Mouse (Mus musculus) cerebellum, postnatal 10 days (tissue): ENCODE data around the gene Tspan4.

Experiments
- DNase-seq, 2 experiments: peaks; one replicate each; pipeline ENCODE4 v3.0.0; 2021; ENCODE audit warnings: mixed read lengths in 2 of 2

The Tspan4 gene

DNA sequence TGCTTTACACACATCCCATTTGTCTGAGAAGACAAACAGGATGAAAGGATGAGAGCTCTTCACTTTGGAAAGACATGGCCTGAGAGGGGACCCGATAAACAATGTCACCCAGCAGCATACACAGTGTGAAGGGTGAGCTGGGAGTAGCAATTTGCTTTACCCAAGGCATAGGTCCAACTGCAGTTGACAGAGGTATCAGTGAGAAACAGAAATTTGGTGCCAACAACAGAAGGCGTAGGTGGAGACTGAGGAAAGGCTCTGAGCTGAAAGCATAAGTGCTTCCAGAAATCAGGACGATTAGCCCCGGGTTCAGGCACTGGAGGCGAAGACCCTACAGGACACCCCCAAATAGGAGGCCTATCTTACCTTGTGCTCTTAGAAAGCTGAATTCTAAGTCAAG is 35.2 kb downstream of the Tspan4 start:
- DNase-seq: peak; percentile 56 to 63

DNA sequence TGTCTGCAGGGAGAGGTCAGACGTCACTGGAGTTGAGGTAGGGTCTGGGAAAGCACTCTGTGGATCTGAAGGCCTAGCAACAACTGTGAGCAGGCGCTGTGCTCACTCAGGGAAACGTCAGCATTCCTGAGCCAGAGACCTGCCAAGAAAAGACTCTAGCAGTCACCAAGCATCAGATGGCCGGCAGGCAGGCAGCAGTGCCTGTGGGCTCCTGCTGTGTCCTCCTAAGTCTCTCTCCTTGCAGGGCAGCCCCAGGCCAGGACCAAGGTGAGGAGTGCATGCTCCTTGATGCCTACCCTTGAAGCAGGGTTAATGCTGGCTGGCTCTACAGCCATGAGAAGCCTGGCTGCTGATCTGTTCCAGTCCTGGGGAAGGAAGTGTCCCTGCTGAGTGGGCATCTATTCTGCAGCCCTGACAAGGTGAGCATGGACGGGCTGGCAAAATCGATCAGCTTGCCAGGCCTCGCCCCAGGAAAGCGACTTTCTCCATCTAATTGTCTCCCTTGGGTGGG is 35.7 kb downstream of the Tspan4 start:
- DNase-seq: peak; percentile 65 to 74

DNA sequence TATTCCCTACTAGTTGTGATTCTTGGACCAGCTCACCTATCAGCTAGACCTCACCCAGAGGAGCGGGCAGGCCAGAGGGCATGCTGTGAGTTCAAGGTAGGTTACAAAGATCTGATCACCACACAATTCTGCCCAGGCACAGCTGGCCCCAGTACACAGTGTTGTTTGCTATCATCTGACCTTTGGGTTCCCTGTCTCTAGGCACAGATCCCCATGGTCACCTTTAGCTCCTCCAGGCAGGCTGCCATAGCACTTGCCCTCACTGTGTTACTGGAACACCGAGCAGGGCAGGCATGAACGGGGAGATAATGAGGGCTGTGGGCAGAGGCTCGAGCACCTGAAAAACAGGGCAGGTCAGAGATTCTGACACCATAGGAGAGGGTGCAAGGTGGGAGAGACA is 42.6 kb downstream of the Tspan4 start:
- DNase-seq: peak in 1 of 2 experiments; percentile 8

DNA sequence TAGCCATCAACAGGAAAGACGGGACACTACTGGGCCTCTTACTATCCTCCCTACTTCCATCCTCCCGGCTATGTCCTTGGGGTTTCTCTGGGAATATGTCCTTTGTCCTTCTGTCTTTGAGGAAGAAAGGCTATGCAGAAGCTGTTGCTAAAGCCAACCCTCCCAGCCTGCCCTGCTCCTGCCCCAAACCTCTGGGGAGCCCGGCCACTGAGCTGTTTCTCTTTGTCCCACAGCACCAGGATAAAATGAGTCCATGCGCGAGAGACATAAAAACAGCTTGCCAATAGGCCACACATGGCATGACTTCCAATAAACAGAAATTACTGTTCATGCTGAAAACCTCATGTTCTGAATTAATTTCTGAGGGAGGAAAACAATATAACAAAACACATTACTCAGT is 43.3 kb downstream of the Tspan4 start:
- peak in 1 of 2 experiments; percentile 43 for DNase-seq

DNA sequence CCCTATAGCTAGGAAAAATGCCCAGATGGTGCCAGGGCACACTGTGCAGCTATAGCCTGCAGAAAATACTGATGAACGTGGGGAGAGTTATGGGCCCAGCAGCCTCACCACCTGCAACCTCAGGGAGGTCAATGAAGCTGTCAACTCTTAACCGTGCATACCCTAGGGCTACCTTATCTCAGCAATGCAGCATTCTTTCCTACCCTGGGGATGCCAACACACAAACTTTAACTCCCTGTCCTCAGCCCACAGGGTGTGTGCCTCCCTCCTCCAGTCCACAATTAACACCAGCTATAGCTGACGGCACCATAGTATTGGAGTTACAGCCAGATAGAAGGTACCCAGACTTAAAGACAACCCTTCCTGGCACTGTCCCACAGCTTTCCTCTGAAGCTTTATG is 43.9 kb downstream of the Tspan4 start:
- no peak for DNase-seq

DNA sequence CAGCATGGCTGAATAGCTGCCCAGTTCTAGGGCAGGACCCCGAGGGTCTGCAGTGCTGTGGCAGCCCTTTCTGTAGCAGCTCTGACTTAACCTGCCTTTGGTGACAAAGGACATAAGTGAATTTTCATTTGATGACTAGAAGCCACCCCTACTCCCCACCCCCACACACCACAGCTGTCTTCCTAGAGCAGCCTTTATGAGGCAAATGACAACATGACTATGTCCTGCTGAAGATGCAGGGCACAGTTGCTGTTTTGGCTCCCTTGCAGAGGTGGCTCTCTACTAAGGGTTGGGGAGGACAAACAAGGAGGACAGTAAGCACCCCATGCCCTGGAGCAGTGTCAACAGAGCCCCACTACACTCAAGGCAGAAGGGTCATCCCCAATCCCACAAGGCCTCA is 44.8 kb downstream of the Tspan4 start:
- no peak for DNase-seq

DNA sequence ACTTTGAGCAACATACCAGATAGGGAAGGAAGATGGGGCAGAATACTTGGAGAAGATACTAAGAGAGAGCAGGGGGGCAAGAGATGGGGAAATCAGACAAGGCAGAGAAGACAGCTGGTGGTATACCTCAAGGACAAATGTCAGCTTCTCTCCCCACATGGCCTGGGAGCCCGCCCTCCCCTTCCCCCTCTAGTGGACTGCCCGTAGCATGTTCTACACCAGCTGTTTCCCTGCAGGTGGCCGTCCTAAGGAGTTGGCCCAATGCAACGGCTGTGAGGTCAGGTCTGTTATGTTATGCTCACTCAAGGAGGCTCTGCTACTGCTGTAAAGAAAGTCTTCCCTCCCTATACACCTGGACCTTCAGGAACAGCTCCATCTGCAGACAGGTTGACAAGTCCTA is 48.0 kb downstream of the Tspan4 start:
- peak; percentile 73 to 83 for DNase-seq

DNA sequence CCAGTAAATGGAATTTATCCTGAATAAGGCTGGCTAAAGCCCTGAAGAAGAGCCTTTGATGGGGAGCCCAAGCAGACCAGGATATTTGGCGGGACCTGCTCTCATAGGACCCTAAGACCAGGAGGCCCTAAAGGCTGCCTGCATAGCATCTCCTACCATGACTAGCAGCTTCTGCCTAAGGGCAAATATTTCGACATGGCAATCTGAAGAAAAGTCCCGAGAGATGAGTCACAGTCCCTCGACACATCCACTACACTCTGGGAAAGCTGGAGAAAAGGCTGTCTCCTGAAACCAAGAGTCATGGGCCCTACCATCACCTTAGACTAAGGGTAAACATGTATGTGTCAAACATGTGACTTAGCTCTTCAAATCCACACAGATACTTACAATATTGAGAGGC is 49.2 kb downstream of the Tspan4 start:
- no peak for DNase-seq

DNA sequence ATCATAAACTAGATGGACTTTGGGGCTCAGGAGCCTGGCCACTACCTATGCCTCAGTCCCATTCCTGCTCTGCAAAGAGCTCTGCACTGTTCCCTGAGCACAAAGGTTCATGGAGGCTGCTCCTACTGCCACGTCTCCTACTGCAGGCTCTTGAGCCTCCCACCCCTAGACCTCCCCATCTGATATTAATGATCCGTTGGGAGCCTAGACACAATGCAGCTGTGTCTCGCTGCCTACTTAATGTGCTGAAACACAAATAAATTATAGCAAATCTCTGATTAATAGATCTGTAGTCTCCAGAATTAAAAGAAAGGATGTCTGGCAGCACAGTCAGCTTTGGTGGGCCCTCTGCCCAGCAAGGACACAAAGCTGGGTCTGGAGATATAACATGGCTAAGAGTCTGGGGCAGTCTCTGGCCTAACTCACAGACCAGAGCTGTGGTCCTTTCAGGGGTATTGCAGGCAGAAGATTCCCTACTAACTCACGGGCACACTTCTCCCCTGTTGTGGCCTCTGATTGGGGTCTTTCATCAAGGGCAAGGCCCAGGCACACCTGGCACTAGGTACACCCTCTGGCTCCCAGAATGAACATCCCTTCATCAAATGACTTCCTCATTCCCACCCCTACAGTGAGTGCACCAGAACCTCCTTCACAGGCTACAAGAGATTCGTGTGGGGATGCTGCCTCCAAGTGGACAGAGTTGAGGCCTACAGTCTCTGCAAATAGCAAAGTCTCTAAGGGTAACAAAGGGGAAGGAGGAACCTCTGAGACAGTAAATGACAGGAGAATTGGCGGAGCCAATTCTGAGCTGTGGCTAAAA is 49.9 kb downstream of the Tspan4 start:
- DNase-seq: peak; percentile 91 to 92

DNA sequence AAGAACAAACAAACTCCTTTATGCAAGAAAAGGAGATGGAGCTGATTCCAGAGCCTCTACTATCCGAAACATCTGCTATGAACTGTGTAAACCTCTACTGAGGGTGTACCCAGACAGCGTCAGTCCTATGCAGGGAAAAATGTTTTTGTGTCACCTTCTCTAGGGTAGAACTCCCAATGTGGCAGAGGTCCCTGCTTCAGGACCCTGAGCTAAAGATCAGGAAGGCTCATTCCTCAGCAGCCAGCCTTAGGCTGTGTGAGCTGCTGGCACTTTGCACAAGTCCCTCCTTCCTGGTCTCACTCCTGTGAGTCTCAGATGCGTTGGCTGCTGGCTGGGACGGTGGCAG is 50.5 kb downstream of the Tspan4 start:
- DNase-seq: no peak

DNA sequence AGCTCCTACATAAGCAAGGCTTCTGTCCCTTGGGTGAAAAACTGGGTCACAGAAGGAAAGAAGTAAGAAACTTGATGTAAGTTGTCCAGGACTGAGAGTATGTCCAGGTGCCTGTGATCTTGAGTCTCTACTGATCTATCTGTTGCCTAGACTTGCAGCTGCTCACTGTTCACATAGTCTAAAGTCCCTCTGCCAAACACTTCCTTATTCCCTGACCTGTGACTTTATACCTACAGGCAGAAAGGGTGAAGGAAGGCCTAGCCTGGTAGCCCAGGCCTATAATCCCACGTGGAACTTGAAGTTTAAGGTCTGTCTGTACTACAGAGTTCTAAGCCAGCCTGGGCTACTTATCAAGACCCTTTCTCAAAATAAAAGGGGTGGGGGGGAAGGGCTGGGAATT is 60.5 kb downstream of the Tspan4 start:
- no peak for DNase-seq

DNA sequence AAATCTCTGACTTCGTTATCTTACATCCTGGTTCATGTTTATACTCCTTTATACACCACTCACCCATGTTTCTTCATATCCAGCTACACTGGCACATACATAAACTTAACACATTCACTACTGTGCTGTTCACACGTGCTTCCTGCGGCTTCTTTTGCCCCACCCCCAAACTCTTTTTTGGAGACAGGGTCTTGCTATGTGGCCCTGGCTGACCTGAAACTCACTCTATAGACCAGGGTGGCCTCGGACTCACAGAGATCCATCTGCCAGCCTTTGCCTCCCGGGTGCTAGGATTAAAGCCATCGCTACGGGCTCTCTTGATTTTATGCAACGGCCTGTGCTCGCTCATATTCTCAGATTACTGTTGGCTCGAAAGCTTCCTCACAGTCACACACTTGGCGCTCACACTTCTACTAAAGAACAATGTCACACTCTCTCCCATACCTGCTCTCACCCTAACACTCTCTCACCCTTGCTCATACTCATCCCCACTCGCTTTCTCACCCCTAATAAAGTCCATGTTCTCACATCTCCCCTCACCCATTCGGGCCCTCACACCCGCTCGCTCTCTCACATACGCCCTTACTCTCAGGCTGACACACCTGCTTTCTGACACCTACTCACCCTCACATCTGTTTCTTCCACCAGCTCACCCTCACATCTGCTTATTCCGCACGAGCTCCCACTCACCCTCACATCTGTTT is 64.0 kb downstream of the Tspan4 start:
- peak in 1 of 2 experiments; percentile 30 for DNase-seq

DNA sequence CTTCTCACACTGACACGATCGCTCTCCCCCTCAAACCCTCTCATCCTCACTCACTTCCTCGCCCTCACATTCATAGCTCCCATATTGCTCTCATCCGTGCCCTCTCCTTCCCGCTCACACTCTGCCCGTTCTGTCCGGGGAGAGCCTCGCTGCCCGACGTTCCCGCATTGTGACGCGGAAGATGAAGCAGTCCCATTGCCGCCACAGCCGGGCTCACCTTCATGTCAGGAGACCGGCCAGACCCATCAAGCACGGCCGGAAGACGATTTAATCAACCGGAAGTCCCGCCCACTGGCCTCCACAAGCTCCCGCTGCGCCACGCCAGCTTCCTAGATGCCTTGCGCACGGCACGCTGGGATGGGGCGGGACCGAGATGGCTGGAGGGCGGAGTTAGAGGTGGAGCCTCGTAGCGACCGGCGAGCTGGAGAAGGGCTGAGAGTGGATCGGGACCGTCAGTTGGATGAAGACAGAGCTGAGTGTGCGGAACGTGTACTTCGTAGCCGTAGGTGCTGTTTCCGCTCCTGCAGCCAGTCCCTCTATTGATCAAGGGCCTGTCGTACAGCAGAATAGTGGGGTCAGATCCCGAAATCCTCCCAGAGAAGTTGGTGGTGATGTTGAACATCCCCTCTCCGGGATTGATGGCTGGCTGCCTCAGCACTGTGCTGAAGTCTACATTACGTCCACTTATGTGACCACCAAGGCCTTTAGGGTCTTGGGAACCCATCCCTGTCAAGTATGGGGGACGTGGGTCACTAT is 64.7 kb downstream of the Tspan4 start, which contains the start of gene Chid1:
Chid1 (minus strand) TSS at position 302 of the 756 bp plus-strand sequence.
- peak; percentile 100 for DNase-seq

DNA sequence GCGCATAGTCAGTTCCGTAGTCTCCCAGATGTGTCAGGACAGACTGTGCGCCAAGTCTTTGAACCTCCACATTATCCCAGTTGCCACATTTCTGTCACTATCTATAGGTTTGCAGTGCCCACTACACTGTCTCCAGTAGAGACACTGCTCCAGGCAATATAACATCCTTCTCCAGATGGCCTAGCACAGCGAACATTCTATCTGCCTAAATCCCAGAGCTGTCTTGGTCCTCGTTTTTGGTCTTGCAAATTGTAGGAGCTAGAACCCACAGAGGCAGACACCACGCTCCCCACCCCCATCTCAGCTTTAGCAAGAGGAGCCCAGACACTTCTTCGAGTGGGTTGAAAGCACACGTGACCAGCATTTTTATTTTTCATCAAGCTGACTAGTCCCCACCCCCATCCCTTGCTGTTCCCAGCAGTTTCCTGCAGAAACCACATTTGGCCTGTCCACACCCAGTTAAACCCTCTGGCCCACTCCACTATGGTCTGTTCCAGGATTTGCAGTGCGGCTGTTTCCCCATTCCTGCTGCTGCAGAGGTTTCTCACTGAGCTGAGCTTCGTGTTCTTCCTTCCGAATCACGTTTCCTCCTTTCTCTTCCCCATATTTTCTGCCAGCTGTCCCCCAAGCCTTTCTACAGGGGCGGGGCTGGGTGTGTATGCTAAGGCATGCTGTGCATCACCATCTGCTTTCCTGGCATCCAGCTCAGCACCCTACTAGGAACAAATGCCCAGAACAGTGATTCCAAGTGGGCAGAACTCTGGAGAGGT is 65.5 kb downstream of the Tspan4 start:
- DNase-seq: peak; percentile 93 to 95

DNA sequence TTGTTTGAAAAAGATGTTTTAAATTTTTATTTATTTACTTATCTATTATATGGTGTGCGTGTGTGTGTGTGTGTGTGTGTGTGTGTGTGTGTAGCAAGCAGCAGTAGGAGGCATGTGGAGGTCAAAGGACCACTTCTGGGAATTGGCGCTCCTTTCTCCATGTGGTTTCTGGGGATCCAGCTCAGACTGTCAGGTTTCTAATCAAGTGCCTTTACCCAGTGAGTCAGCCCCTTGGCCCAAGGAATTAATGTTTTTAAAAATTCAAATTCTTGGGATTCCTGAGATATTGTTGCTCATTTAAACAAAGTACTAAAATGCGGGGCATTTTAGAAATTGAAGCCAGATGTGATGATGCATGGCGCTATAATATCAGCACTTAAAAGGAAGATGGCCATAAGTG is 66.6 kb downstream of the Tspan4 start:
- no peak for DNase-seq

DNA sequence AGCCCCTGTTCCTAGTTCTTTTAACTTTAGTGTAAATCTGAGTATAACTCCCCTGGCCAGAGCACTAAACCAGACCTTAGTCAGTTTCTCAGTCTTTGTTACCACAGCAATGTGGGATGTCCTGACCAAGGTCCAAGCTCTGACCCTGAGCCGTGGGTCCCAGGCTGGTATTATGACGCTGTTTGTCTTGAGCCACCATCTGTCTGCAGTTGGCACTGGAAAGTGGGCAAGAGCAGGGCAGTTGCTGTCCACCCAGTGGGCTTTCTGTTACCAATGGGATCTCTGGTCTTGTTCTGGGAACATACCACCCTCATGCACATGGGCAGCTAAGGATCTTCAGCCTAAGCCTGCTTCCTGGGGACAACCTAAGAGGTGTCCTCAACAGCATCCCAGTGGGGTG is 67.5 kb downstream of the Tspan4 start:
- DNase-seq: peak; percentile 45 to 54
